Mouse (Mus musculus) midbrain, postnatal 0 days (tissue): ENCODE data around the gene Fam219b. TPM values are rescaled to one million over a fixed set of nuclear protein-coding genes. Genes with fewer than 3 reads are reported as not detected.

Source experiments
- ATAC-seq: fragments of 200-750 bp; cut with Nextera tagmentation; 2 replicates; pipeline ENCODE4 v1.8.0; 2017; ENCODE audit warnings: moderate number of reproducible peaks, mild to moderate bottlenecking, moderate TSS enrichment, moderate library complexity; ENCODE audit not compliant: low FRiP score
- DNase-seq: peaks from one replicate; pipeline ENCODE4 v3.0.0-alpha.2; 2015; ENCODE audit warnings: low spot score
- H3K27ac ChIP-seq: fragments of 300-500 bp; sonication (generic); 2 replicates; pipeline ENCODE4 v1.5.1; 2014; ENCODE audit warnings: low read depth, mild to moderate bottlenecking, low read length, mixed read lengths
- H3K27me3 ChIP-seq: fragments of 300-500 bp; sonication (generic); 2 replicates; pipeline ENCODE4 v1.6.1; 2014; ENCODE audit warnings: low read length, control low read depth, mixed read lengths; ENCODE audit not compliant: insufficient read depth
- H3K36me3 ChIP-seq: fragments of 300-500 bp; sonication (generic); 2 replicates; pipeline ENCODE4 v1.6.1; 2014; ENCODE audit warnings: low read length, control low read depth, mixed read lengths; ENCODE audit not compliant: insufficient read depth
- H3K4me1 ChIP-seq: fragments of 300-500 bp; sonication (generic); 2 replicates; pipeline ENCODE4 v1.6.1; 2014; ENCODE audit warnings: mild to moderate bottlenecking, control low read depth, antibody characterized with exemption, low read length, mixed read lengths; ENCODE audit not compliant: insufficient read depth
- H3K4me2 ChIP-seq: fragments of 300-500 bp; sonication (generic); 2 replicates; pipeline ENCODE4 v1.6.1; 2014; ENCODE audit warnings: low read depth, mild to moderate bottlenecking, low read length, mixed read lengths; ENCODE audit not compliant: poor library complexity, severe bottlenecking
- H3K4me3 ChIP-seq: fragments of 300-500 bp; sonication (generic); 2 replicates; pipeline ENCODE4 v1.5.1; 2014; ENCODE audit warnings: low read depth, mild to moderate bottlenecking, low read length, moderate library complexity
- H3K9ac ChIP-seq: fragments of 300-500 bp; sonication (generic); replicated peaks from 2 replicates; pipeline ENCODE4 v1.6.1; 2014; ENCODE audit warnings: mild to moderate bottlenecking, low read length, moderate library complexity, mixed read lengths; ENCODE audit not compliant: poor library complexity, severe bottlenecking
- H3K9me3 ChIP-seq: fragments of 300-500 bp; sonication (generic); 2 replicates; pipeline ENCODE4 v1.6.1; 2016; ENCODE audit warnings: low read length, control low read depth
- CTCF ChIP-seq: IDR thresholded peaks from 2 replicates; pipeline ENCODE4 v1.5.1; 2016; ENCODE audit warnings: antibody characterized with exemption, mild to moderate bottlenecking
- WGBS: fragments of 180-500 bp; shearing (Covaris S2); extraction: QIAGEN DNeasy Blood & Tissue Kit; methylation state at CpG from one replicate; pipeline ENCODE4 v1.1.7; 2014; 5-methylcytosine and 5-hydroxymethylcytosine counted together
- polyA plus RNA-seq: library from polyadenylated mRNA; unstranded; fragments of >200 nt; fragmentation: Nextera tagmentation; extraction: Ambion mirVana; gene quantifications from 2 replicates; pipeline ENCODE4 v1.2.1, GENCODE M21; 2015
- total RNA-seq: library from RNA; depleted of rRNA; stranded (reverse); fragments of >200 nt; gene quantifications from 2 replicates; pipeline ENCODE4 v1.2.3, GENCODE M21; 2014

Fam219b gene
- total and polyA plus RNA-seq, 2 experiments from 2014 or later, result 25.6 to 29.7 TPM

GRCm38 (mm10) chr9:57521056-57521911 lies 16.0 kb upstream of the Fam219b start, which contains the start of gene Cox5a:
Cox5a (plus strand) TSS chr9:57521274.
- H3K4me3 ChIP-seq, result peak within 1 kb of the TSS; percentile 90

DNA sequence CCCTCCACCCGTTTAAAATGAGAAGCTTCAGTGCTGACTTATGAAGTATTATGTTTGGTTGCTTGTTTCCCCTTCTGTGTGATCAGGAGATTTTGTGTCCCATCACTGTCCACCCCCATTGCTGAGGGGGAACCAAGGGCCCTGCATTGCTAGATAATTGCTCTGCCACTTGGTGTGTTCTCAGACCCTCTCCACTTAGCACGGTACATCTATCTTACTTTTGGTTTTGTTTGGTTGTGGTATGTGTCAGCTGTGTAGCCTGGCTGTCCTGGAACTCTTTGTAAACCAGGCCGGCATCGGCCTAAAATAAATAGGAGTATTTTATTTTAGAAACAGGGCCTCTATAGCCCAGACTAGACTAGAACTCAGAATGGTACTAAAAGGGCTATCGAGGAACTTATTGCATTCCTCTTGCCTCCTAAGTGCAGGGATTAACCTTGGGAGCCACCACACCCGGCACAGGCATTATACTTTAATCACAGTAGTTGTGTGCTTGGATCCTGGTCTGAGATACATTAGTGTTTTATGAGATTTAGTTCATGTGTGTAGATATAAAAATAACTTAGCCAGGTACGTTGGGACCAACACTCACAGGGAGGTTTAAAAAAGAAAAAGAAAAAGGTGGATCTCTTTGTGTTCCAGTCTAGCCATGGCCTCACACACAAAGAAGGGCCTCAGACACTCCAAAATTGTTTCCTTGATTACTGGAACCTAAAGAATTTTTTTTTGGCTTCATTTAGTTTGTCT lies 15.0 kb upstream of the Fam219b start:
- peak overlapping the region; percentile 99 for H3K9ac ChIP-seq
- peaks cover 10% of the 10 kb centered on the region; the same call in 1 of the 2 replicates for H3K4me1 ChIP-seq
- no peak for TF ChIP-seq CTCF
- H3K27ac ChIP-seq, result peak overlapping the region; percentile 94
- H3K9me3 ChIP-seq, result no peaks in the 10 kb centered on the region
- no peak for DNase-seq
- no peaks in the 10 kb centered on the region for H3K36me3 ChIP-seq
- H3K4me2 ChIP-seq, result peak overlapping the region; percentile 58
- WGBS, result 34% methylated on average over 7 of the region's 7 CpGs
- no peaks in the 10 kb centered on the region for H3K27me3 ChIP-seq
- H3K4me3 ChIP-seq, result peak overlapping the region; percentile 90
- no peak for ATAC-seq

More at GRCm38 (mm10) chr9:57521056-57521911, 16.0 kb upstream of the Fam219b start, which contains the start of gene Cox5a:
- Histone ChIP-seq H3K36me3 (no peaks in the 10 kb centered on the region), H3K4me2 (peak within 1 kb of the TSS; percentile 58), H3K9ac (peak within 1 kb of the TSS; percentile 99), H3K4me1 (peaks cover 10% of the 10 kb centered on the region; the same call in 1 of the 2 replicates), H3K9me3 (no peaks in the 10 kb centered on the region), H3K27me3 (no peaks in the 10 kb centered on the region), H3K27ac (peak within 1 kb of the TSS; percentile 94)
- WGBS, result under 1% methylated on average over 92 of the region's 95 CpGs
- peak; percentile 95 for ATAC-seq
- 0 out of 2 replicates have a peak, but pooled peaks have one; percentile 0 for TF ChIP-seq CTCF
- DNase-seq, result peak; percentile 95

GRCm38 (mm10) chr9:57522861-57523246 lies 14.5 kb upstream of the Fam219b start:
- peaks cover 10% of the 10 kb centered on the region; the same call in 1 of the 2 replicates for H3K4me1 ChIP-seq
- peak overlapping the region; percentile 58 for H3K4me2 ChIP-seq
- no peaks in the 10 kb centered on the region for H3K27me3 ChIP-seq
- DNase-seq (no peak), ATAC-seq (no peak)
- no peaks in the 10 kb centered on the region for H3K36me3 ChIP-seq
- 85% methylated on average over 4 of the region's 4 CpGs for WGBS
- H3K9me3 ChIP-seq, result no peaks in the 10 kb centered on the region
- H3K27ac ChIP-seq, result no peak overlapping the region
- TF ChIP-seq CTCF, result no peak
- peak overlapping the region; percentile 90; the same call in 1 of the 2 replicates for H3K4me3 ChIP-seq
- no peak overlapping the region for H3K9ac ChIP-seq

GRCm38 (mm10) chr9:57523754-57524153 lies 13.6 kb upstream of the Fam219b start:
- Histone ChIP-seq H3K9me3 (no peaks in the 10 kb centered on the region), H3K4me3 (no peak overlapping the region), H3K9ac (no peak overlapping the region), H3K4me1 (peaks cover 10% of the 10 kb centered on the region; the same call in 1 of the 2 replicates), H3K4me2 (no peak overlapping the region), H3K36me3 (no peaks in the 10 kb centered on the region), H3K27ac (no peak overlapping the region), H3K27me3 (no peaks in the 10 kb centered on the region)
- WGBS, result 92% methylated on average over 1 of the region's 1 CpGs
- peak; percentile 74 for TF ChIP-seq CTCF
- DNase-seq (peak; percentile 90), ATAC-seq (no peak)

- DNase-seq, result no peak
- no peak overlapping the region for H3K27ac ChIP-seq
- TF ChIP-seq CTCF, result no peak
- H3K4me2 ChIP-seq, result no peak overlapping the region
- no peaks in the 10 kb centered on the region for H3K9me3 ChIP-seq
- no peak for ATAC-seq
- H3K9ac ChIP-seq, result no peak overlapping the region
- H3K27me3 ChIP-seq, result no peaks in the 10 kb centered on the region
- H3K4me1 ChIP-seq, result peaks cover 10% of the 10 kb centered on the region; the same call in 1 of the 2 replicates
- H3K36me3 ChIP-seq, result peaks cover 3% of the 10 kb centered on the region; the same call in 1 of the 2 replicates
- H3K4me3 ChIP-seq, result no peak overlapping the region
Measured at GRCm38 (mm10) chr9:57524439-57524838, 12.9 kb upstream of the Fam219b start.
